Mouse (Mus musculus): ENCODE results near the gene Gm17555.
"Not testable (repeated sequence)": the region's sequence is repeated elsewhere in the genome, so short reads cannot be mapped to it uniquely, and the experiment has no call there.

Gene Gm17555

GRCm38 (mm10) chr2:126214800-126215199 is at the start of gene Gm17555:
Gm17555 (plus strand) TSS chr2:126215100.
- not testable (repeated sequence) for DNase-seq

GRCm38 (mm10) chr2:126165277-126166018 is 49.5 kb upstream of the Gm17555 start:
- no peak for DNase-seq

GRCm38 (mm10) chr2:126166335-126166734 is 48.6 kb upstream of the Gm17555 start:
- no peak for DNase-seq

GRCm38 (mm10) chr2:126166848-126167617 is 47.9 kb upstream of the Gm17555 start:
- no peak for DNase-seq

- DNase-seq: no peak
Observed at GRCm38 (mm10) chr2:126171427-126171826, 43.5 kb upstream of the Gm17555 start.

GRCm38 (mm10) chr2:126191306-126191705 is 23.6 kb upstream of the Gm17555 start:
- no peak for DNase-seq

- DNase-seq: no peak
Observed at GRCm38 (mm10) chr2:126192129-126192528, 22.8 kb upstream of the Gm17555 start.

GRCm38 (mm10) chr2:126195631-126196356 is 19.1 kb upstream of the Gm17555 start:
- no peak for DNase-seq

GRCm38 (mm10) chr2:126198971-126199370 is 15.9 kb upstream of the Gm17555 start:
- no peak for DNase-seq

- no peak for DNase-seq
Observed at GRCm38 (mm10) chr2:126211011-126211680, 3.8 kb upstream of the Gm17555 start.

- DNase-seq: no peak
Observed at GRCm38 (mm10) chr2:126227581-126227980, 12.7 kb downstream of the Gm17555 start.

- DNase-seq: no peak
Observed at GRCm38 (mm10) chr2:126231731-126232130, 16.8 kb downstream of the Gm17555 start.

GRCm38 (mm10) chr2:126236905-126237304 is 22.0 kb downstream of the Gm17555 start:
- DNase-seq: no peak

GRCm38 (mm10) chr2:126245446-126245845 is 30.5 kb downstream of the Gm17555 start:
- DNase-seq: no peak

- DNase-seq: no peak
Observed at GRCm38 (mm10) chr2:126248536-126248935, 33.6 kb downstream of the Gm17555 start.

GRCm38 (mm10) chr2:126252211-126252610 is 37.3 kb downstream of the Gm17555 start:
- no peak for DNase-seq

All from cerebellum, adult 9-10 months (tissue).